Mouse (Mus musculus) heart, postnatal 0 days (tissue): Measurements from ENCODE around the gene Pdzd7. TPM values are rescaled to one million over a fixed set of nuclear protein-coding genes. Genes with fewer than 3 reads are reported as not detected.

Experiments
- ATAC-seq: fragments of 200-750 bp; cut with Nextera tagmentation; 2 replicates; pipeline ENCODE4 v1.8.0; 2017; ENCODE audit warnings: low read depth, moderate number of reproducible peaks, moderate library complexity; ENCODE audit not compliant: insufficient read depth
- DNase-seq: peaks from one replicate; pipeline ENCODE4 v3.0.0-alpha.2; 2016; ENCODE audit warnings: low spot score
- H3K27ac ChIP-seq: fragments of 300-500 bp; sonication (generic); 2 replicates; pipeline ENCODE4 v1.5.1; 2014; ENCODE audit warnings: low read depth, mild to moderate bottlenecking
- H3K27me3 ChIP-seq: fragments of 300-500 bp; sonication (generic); 2 replicates; pipeline ENCODE4 v1.6.1; 2014; ENCODE audit warnings: low read length, mixed read lengths; ENCODE audit not compliant: control insufficient read depth, insufficient read depth
- H3K36me3 ChIP-seq: fragments of 300-500 bp; sonication (generic); replicated peaks from 2 replicates; pipeline ENCODE4 v1.6.1; 2014; ENCODE audit warnings: low read length, mixed read lengths; ENCODE audit not compliant: control insufficient read depth, insufficient read depth
- H3K4me1 ChIP-seq: fragments of 300-500 bp; sonication (generic); 2 replicates; pipeline ENCODE4 v1.6.1; 2014; ENCODE audit warnings: antibody characterized with exemption; ENCODE audit not compliant: control insufficient read depth, insufficient read depth
- H3K4me2 ChIP-seq: fragments of 300-500 bp; sonication (generic); 2 replicates; pipeline ENCODE4 v1.6.1; 2014; ENCODE audit warnings: low read depth, mild to moderate bottlenecking, low read length, moderate library complexity
- H3K4me3 ChIP-seq: fragments of 300-500 bp; sonication (generic); 2 replicates; pipeline ENCODE4 v1.5.1; 2014; ENCODE audit warnings: low read depth, low read length
- H3K9ac ChIP-seq: fragments of 300-500 bp; sonication (generic); replicated peaks from 2 replicates; pipeline ENCODE4 v1.6.1; 2014; ENCODE audit warnings: low read depth, low read length, mixed read lengths
- H3K9me3 ChIP-seq: fragments of 300-500 bp; sonication (generic); replicated peaks from 2 replicates; pipeline ENCODE4 v1.6.1; 2016; ENCODE audit warnings: low read length; ENCODE audit not compliant: control insufficient read depth
- CTCF ChIP-seq: IDR thresholded peaks from 2 replicates; pipeline ENCODE4 v1.5.1; 2016; ENCODE audit warnings: antibody characterized with exemption, control low read depth, low read depth
- EP300 ChIP-seq: IDR thresholded peaks from 2 replicates; pipeline ENCODE4 v1.6.1; 2016; ENCODE audit warnings: antibody characterized with exemption, low read depth
- WGBS: fragments of 180-500 bp; shearing (Covaris S2); extraction: QIAGEN DNeasy Blood & Tissue Kit; methylation state at CpG from one replicate; pipeline ENCODE4 v1.1.7; 2014; 5-methylcytosine and 5-hydroxymethylcytosine counted together
- polyA plus RNA-seq: library from polyadenylated mRNA; unstranded; fragments of >200 nt; fragmentation: Nextera tagmentation; extraction: Ambion mirVana; gene quantifications from 2 replicates; pipeline ENCODE4 v1.2.1, GENCODE M21; 2015
- total RNA-seq: library from RNA; depleted of rRNA; stranded (reverse); fragments of >200 nt; gene quantifications from 2 replicates; pipeline ENCODE4 v1.2.3, GENCODE M21; 2014; ENCODE audit warnings: low replicate concordance

Gene Pdzd7
- total and polyA plus RNA-seq, 2 experiments from 2014 or later, result 0.10 to 0.65 TPM

DNA sequence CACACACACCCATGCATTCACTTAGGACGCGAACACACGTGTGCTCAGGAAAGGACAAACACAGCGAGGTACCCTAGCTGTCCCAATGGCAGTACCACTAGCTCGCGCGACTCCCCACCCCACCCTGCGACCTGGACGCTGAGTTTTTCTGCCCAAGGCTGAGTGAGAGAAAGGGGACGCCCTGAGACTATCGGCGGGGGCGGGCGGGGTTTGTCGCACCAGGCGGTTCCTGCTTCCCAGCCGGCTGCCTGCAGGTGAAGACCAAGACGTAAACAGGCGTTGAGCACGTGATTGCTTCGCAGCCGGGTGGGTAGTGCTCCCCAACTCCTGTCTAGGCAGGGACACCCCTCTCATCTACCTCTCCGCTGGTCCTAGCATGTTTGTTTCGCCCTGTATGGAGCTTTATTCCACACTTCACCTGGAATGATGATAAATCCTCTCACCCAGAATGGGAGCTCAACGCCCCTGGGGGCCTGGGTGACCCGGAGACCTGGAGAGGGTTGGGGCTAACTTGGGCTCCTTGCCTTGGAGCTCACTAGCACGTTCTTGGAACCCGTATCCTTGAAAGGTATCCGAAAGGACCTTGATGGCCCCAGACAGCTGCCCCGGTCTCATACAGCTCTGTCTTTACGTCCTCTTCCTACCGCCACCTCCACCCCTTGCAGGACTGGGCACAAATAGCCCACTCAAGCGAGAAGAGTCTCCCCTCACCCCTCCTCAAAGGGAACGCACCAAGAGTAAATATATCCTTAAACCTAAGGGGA, 29.8 kb downstream of the Pdzd7 start:
- Histone ChIP-seq H3K4me1 (peaks cover 15% of the 10 kb centered on the region), H3K27me3 (no peaks in the 10 kb centered on the region), H3K36me3 (peaks cover 17% of the 10 kb centered on the region), H3K9me3 (no peaks in the 10 kb centered on the region), H3K4me2 (peak overlapping the region; percentile 91), H3K9ac (peak overlapping the region; percentile 94), H3K27ac (peak overlapping the region; percentile 97), H3K4me3 (peak overlapping the region; percentile 73)
- TF ChIP-seq EP300, result no peak
- no peak for TF ChIP-seq CTCF
- ATAC-seq (no peak), DNase-seq (peak; percentile 45)
- under 1% methylated on average over 34 of the region's 34 CpGs for WGBS

DNA sequence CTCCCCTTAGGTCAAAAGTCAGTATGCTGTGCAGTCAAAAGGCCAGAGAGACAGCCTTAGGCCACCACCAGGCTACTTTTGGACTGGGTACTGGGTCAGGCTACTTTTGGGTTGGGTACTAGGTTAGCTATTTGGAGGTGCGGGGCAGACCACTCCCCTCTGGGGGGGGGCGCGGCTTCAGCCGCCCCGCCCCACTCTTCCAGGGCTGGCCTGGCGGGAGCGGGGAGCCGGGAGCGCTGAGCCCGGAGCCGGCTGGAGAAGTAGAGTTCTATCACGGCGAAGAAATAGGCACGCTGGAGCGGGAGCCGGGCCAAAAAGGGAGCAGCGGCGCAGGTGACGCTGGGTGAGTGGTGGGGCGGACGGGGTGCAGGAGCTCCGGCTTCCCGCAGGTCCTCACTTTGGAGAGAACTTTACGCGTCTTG, 30.5 kb downstream of the Pdzd7 start:
- H3K9me3 ChIP-seq, result no peaks in the 10 kb centered on the region
- ATAC-seq, result peak; percentile 3; the same call in 1 of the 2 replicates
- H3K27me3 ChIP-seq, result no peaks in the 10 kb centered on the region
- WGBS, result under 1% methylated on average over 25 of the region's 25 CpGs
- H3K4me3 ChIP-seq, result peak overlapping the region; percentile 73
- peak overlapping the region; percentile 94 for H3K9ac ChIP-seq
- no peak for TF ChIP-seq EP300
- TF ChIP-seq CTCF, result no peak
- H3K4me1 ChIP-seq, result peaks cover 9% of the 10 kb centered on the region
- H3K27ac ChIP-seq, result peak overlapping the region; percentile 97
- peak overlapping the region; percentile 91 for H3K4me2 ChIP-seq
- peaks cover 24% of the 10 kb centered on the region for H3K36me3 ChIP-seq
- peak; percentile 47 for DNase-seq

GRCm38 (mm10) chr19:45014335-45014971, 31.1 kb downstream of the Pdzd7 start, which contains the start of gene Lzts2:
Gene Lzts2 (plus strand): TSS chr19:45014414.
- H3K9me3 ChIP-seq, result no peaks in the 10 kb centered on the region

DNA sequence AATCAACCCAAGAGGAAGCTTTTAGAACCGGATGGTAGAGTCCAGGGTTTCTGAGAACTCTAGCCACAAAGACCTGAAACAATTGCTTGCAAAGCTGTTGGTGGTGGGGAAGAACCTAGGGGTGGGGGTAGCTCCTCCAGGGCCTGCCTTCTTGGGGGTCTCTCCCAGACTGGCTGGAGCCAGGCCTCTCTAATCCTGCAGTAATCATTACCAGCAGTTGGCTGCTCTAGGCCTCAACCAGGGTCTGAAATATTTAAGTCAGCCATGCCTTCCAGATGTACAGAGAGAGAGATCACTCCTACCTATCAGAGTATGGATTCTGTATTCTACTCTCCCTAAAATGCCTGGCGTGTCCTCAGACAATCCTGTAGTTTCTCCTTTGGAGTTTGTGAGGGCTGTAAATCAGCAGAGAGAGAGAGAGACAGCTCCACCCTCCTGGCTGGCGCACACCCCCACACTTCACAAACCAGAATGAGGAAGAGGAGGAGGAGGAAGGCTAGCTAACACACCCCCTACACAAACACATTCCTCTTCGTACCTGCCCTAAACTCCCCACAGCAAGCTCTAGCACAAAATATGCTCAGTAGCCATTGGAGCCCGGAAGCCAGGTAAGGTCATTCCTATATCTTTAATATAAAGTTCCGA, 31.8 kb downstream of the Pdzd7 start:
- TF ChIP-seq EP300 (no peak), CTCF (no peak)
- ATAC-seq (no peak), DNase-seq (no peak)
- Histone ChIP-seq H3K4me1 (peaks cover 9% of the 10 kb centered on the region), H3K9me3 (no peaks in the 10 kb centered on the region), H3K9ac (no peak overlapping the region), H3K36me3 (peaks cover 29% of the 10 kb centered on the region), H3K27me3 (no peaks in the 10 kb centered on the region), H3K4me3 (no peak overlapping the region), H3K27ac (peak overlapping the region; percentile 97; the same call in 1 of the 2 replicates), H3K4me2 (no peak overlapping the region)
- WGBS, result 66% methylated on average over 6 of the region's 6 CpGs

More at GRCm38 (mm10) chr19:45014335-45014971, 31.1 kb downstream of the Pdzd7 start, which contains the start of gene Lzts2:
- Histone ChIP-seq H3K4me3 (peak within 1 kb of the TSS; percentile 73), H3K4me1 (peaks cover 9% of the 10 kb centered on the region), H3K27me3 (no peaks in the 10 kb centered on the region), H3K4me2 (peak within 1 kb of the TSS; percentile 91), H3K36me3 (peaks cover 29% of the 10 kb centered on the region), H3K27ac (peak within 1 kb of the TSS; percentile 97), H3K9ac (peak within 1 kb of the TSS; percentile 94)
- 11% methylated on average over 10 of the region's 10 CpGs for WGBS
- ATAC-seq, result no peak
- TF ChIP-seq EP300 (no peak), CTCF (no peak)
- DNase-seq, result peak; percentile 17

DNA sequence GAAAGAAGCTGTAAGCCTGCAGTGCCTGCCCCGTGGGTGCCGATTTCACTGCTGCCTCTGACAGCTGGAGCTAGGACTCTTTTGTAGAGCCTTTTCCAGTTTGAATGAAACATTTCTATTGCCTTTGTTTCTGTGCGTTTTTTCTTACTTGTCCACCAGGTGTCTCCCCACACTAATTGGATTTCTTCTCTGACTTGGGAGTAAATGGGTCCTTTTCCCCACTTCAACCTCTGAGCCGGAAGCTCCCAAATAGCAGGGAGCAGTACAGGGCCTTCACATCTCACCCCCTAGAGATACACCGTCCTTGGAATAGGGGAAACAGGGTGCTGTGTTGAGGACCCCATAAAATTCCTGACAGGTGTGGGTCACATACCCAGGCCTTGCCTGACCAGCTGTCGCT, 32.9 kb downstream of the Pdzd7 start:
- no peak for TF ChIP-seq EP300
- peak; percentile 76 for TF ChIP-seq CTCF
- 35% methylated on average over 6 of the region's 6 CpGs for WGBS
- no peak overlapping the region for H3K27ac ChIP-seq

More for the DNA sequence above, 32.9 kb downstream of the Pdzd7 start:
- H3K27me3 ChIP-seq, result no peaks in the 10 kb centered on the region
- peaks cover 29% of the 10 kb centered on the region for H3K36me3 ChIP-seq
- peak; percentile 58 for DNase-seq
- no peak overlapping the region for H3K4me3 ChIP-seq
- no peak overlapping the region for H3K4me2 ChIP-seq
- H3K9ac ChIP-seq, result no peak overlapping the region
- no peak for ATAC-seq
- H3K4me1 ChIP-seq, result peaks cover 13% of the 10 kb centered on the region
- H3K9me3 ChIP-seq, result no peaks in the 10 kb centered on the region
